Mouse (Mus musculus) ES-Bruce4 (cell line): ENCODE data around the gene Gm45808. TPM values are rescaled to one million over a fixed set of nuclear protein-coding genes. Genes with fewer than 3 reads are reported as not detected.

ENCODE experiments used
- H3K27ac ChIP-seq: 2 replicates; pipeline ENCODE4 v1.5.1; 2012; ENCODE audit warnings: low read length, inconsistent platforms; ENCODE audit not compliant: insufficient read depth
- H3K27me3 ChIP-seq: 2 replicates; pipeline ENCODE4 v1.6.1; 2012; ENCODE audit warnings: mild to moderate bottlenecking, low read length, inconsistent platforms; ENCODE audit not compliant: control insufficient read depth, poor library complexity, insufficient read depth, severe bottlenecking
- H3K36me3 ChIP-seq: 2 replicates; pipeline ENCODE4 v1.6.1; 2012; ENCODE audit warnings: inconsistent platforms, mild to moderate bottlenecking, low read length, moderate library complexity; ENCODE audit not compliant: control insufficient read depth, poor library complexity, insufficient read depth, severe bottlenecking
- H3K4me1 ChIP-seq: one replicate; pipeline ENCODE4 v1.8.1; 2011; ENCODE audit warnings: low read length; ENCODE audit not compliant: control insufficient read depth, insufficient read depth
- H3K4me3 ChIP-seq: 2 replicates; pipeline ENCODE4 v1.5.1; 2011; ENCODE audit warnings: low read depth, mild to moderate bottlenecking, low read length
- H3K9ac ChIP-seq: 2 replicates; pipeline ENCODE4 v1.6.1; 2012; ENCODE audit warnings: low read depth, mild to moderate bottlenecking, inconsistent platforms; ENCODE audit not compliant: poor library complexity, severe bottlenecking
- H3K9me3 ChIP-seq: replicated peaks from 2 replicates; pipeline ENCODE4 v1.6.1; 2012; ENCODE audit warnings: mild to moderate bottlenecking, low read length, inconsistent platforms; ENCODE audit not compliant: control insufficient read depth, poor library complexity, insufficient read depth, severe bottlenecking
- CTCF ChIP-seq: IDR thresholded peaks from one replicate; pipeline ENCODE4 v1.8.1; 2011; ENCODE audit warnings: low read depth, low read length
- EP300 ChIP-seq: IDR thresholded peaks from 2 replicates; pipeline ENCODE4 v1.6.1; 2011; ENCODE audit warnings: low read depth, low read length; ENCODE audit not compliant: insufficient read depth
- POLR2A ChIP-seq: IDR thresholded peaks from one replicate; pipeline ENCODE4 v1.8.1; 2011; ENCODE audit warnings: low read length; ENCODE audit not compliant: insufficient read depth
- polyA plus RNA-seq: library from polyadenylated mRNA; stranded (reverse); fragments of >200 nt; gene quantifications from 2 replicates; pipeline ENCODE4 v1.2.4, GENCODE M21; 2011; ENCODE audit warnings: low read depth; ENCODE audit not compliant: missing spikeins, insufficient read depth, insufficient read length

Gm45808 gene
- polyA plus RNA-seq, 1 experiment = not detected

- Histone ChIP-seq H3K27me3 (no peaks in the 10 kb centered on the region), H3K4me1 (peaks cover 5% of the 10 kb centered on the region), H3K27ac (no peak overlapping the region), H3K36me3 (no peaks in the 10 kb centered on the region), H3K9ac (no peak overlapping the region), H3K9me3 (no peaks in the 10 kb centered on the region), H3K4me3 (no peak overlapping the region)
- TF ChIP-seq EP300 (no peak), POLR2A (no peak), CTCF (no peak)
Measured at GRCm38 (mm10) chr7:45494548-45494947, 7.9 kb upstream of the Gm45808 start.

- TF ChIP-seq POLR2A (no peak), EP300 (no peak), CTCF (no peak)
- Histone ChIP-seq H3K27me3 (no peaks in the 10 kb centered on the region), H3K36me3 (no peaks in the 10 kb centered on the region)
Measured at GRCm38 (mm10) chr7:45492951-45493350, 6.3 kb upstream of the Gm45808 start.

DNA sequence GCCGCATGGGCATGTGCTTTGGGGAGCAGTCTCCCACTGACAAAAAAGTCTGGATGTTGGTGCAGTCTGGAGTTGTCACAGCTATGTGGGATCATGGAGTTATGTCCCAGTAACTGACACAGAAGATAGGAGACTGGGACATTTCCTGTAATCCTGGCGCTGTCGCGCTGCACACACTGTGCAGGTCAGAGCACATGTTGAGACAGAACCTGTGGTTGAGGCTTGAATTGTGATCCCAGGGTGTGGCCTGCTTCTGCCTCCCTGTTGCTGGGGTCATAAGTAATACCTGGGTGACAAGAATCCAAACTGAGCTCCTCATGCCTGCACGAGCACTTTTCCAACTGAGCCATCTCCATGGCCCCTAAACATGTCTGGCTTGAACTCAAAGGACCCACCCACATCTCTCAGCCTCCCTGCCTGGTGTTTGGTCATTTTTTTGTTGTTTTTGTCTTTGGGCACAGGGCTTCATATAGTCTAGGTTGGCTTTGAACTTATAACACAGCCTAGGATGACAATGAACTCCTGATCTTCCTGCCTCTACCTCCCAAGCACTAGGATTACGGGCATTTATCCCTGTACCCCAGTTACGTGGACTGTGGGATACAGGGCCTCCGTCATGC, 5.7 kb upstream of the Gm45808 start:
- H3K9ac ChIP-seq = no peak overlapping the region
- no peaks in the 10 kb centered on the region for H3K27me3 ChIP-seq
- H3K4me1 ChIP-seq = peaks cover 5% of the 10 kb centered on the region
- no peak overlapping the region for H3K27ac ChIP-seq
- TF ChIP-seq EP300 = no peak
- no peak for TF ChIP-seq CTCF
- TF ChIP-seq POLR2A = no peak
- H3K36me3 ChIP-seq = no peaks in the 10 kb centered on the region
- no peak overlapping the region for H3K4me3 ChIP-seq
- H3K9me3 ChIP-seq = no peaks in the 10 kb centered on the region

More at GRCm38 (mm10) chr7:45492951-45493350, 6.3 kb upstream of the Gm45808 start:
- Histone ChIP-seq H3K4me3 (no peak overlapping the region), H3K9me3 (no peaks in the 10 kb centered on the region), H3K27ac (no peak overlapping the region), H3K4me1 (peaks cover 5% of the 10 kb centered on the region), H3K9ac (no peak overlapping the region)

DNA sequence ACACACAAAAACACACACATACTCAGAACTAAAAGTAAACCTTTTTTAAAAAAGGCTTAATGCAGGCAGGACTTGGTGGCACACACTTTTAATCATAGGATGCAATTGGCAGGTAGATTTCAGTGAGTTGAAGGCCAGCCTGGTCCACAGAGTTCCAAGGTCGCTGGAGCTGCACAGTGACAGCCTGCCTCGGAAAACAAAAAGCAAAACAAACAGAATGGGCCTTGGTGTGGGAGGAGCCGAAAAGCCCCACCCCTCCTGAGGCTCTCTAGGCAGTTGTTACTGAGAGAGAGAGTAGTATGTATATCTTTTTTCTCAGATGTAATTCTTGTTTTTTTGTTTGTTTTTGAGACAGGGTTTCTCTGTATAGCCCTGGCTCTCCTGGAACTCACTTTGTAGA, 4.7 kb upstream of the Gm45808 start:
- no peak overlapping the region for H3K9ac ChIP-seq
- H3K27ac ChIP-seq = no peak overlapping the region

GRCm38 (mm10) chr7:45490822-45491221, 4.2 kb upstream of the Gm45808 start:
- Histone ChIP-seq H3K9ac (no peak overlapping the region), H3K4me1 (peaks cover 5% of the 10 kb centered on the region), H3K36me3 (no peaks in the 10 kb centered on the region), H3K27me3 (no peaks in the 10 kb centered on the region), H3K4me3 (no peak overlapping the region), H3K9me3 (no peaks in the 10 kb centered on the region), H3K27ac (no peak overlapping the region)
- TF ChIP-seq EP300 (no peak), POLR2A (no peak), CTCF (no peak)

More for the DNA sequence above, 4.7 kb upstream of the Gm45808 start:
- TF ChIP-seq CTCF = no peak
- peaks cover 5% of the 10 kb centered on the region for H3K4me1 ChIP-seq
- H3K4me3 ChIP-seq = no peak overlapping the region
- H3K27me3 ChIP-seq = no peaks in the 10 kb centered on the region
- H3K9me3 ChIP-seq = no peaks in the 10 kb centered on the region
- no peaks in the 10 kb centered on the region for H3K36me3 ChIP-seq

- H3K36me3 ChIP-seq = no peaks in the 10 kb centered on the region
- H3K4me1 ChIP-seq = peaks cover 5% of the 10 kb centered on the region
- H3K27ac ChIP-seq = no peak overlapping the region
- TF ChIP-seq POLR2A (no peak), CTCF (no peak)
- H3K9me3 ChIP-seq = no peaks in the 10 kb centered on the region
- no peak overlapping the region for H3K4me3 ChIP-seq
- H3K9ac ChIP-seq = no peak overlapping the region
- no peaks in the 10 kb centered on the region for H3K27me3 ChIP-seq
Measured at GRCm38 (mm10) chr7:45489578-45489977, 3.0 kb upstream of the Gm45808 start.
